Mouse (Mus musculus) forebrain, postnatal 0 days (tissue): ENCODE results near the gene Tmprss13. TPM values are rescaled to one million over a fixed set of nuclear protein-coding genes. Genes with fewer than 3 reads are reported as not detected.

Source experiments
- ATAC-seq: fragments of 200-750 bp; cut with Nextera tagmentation; 2 replicates; pipeline ENCODE4 v1.8.0; 2017; ENCODE audit warnings: mild to moderate bottlenecking, moderate library complexity
- DNase-seq: peaks from one replicate; pipeline ENCODE4 v3.0.0-alpha.2; 2015
- H3K27ac ChIP-seq: fragments of 300-500 bp; sonication (generic); 2 replicates; pipeline ENCODE4 v1.5.1; 2014; ENCODE audit warnings: low read depth, mild to moderate bottlenecking, antibody characterized with exemption, low read length, moderate library complexity, mixed read lengths
- H3K27me3 ChIP-seq: fragments of 300-500 bp; sonication (generic); 2 replicates; pipeline ENCODE4 v1.6.1; 2014; ENCODE audit warnings: mild to moderate bottlenecking, low read length, mixed read lengths; ENCODE audit not compliant: insufficient read depth
- H3K36me3 ChIP-seq: fragments of 300-500 bp; sonication (generic); 2 replicates; pipeline ENCODE4 v1.6.1; 2014; ENCODE audit warnings: mild to moderate bottlenecking, moderate library complexity; ENCODE audit not compliant: insufficient read depth
- H3K4me1 ChIP-seq: fragments of 300-500 bp; sonication (generic); 2 replicates; pipeline ENCODE4 v1.6.1; 2014; ENCODE audit warnings: antibody characterized with exemption; ENCODE audit not compliant: insufficient read depth
- H3K4me2 ChIP-seq: fragments of 300-500 bp; sonication (generic); 2 replicates; pipeline ENCODE4 v1.6.1; 2014; ENCODE audit warnings: low read depth, mild to moderate bottlenecking, moderate library complexity
- H3K4me3 ChIP-seq: fragments of 300-500 bp; sonication (generic); 2 replicates; pipeline ENCODE4 v1.5.1; 2014; ENCODE audit warnings: low read depth, low read length, mixed read lengths
- H3K9ac ChIP-seq: fragments of 300-500 bp; sonication (generic); 2 replicates; pipeline ENCODE4 v1.6.1; 2014; ENCODE audit warnings: mild to moderate bottlenecking
- H3K9me3 ChIP-seq: fragments of 300-500 bp; sonication (generic); 2 replicates; pipeline ENCODE4 v1.6.1; 2016; ENCODE audit warnings: low read length
- CTCF ChIP-seq: sonication (generic); IDR thresholded peaks from 2 replicates; pipeline ENCODE4 v1.5.1; 2016; ENCODE audit warnings: antibody characterized with exemption, control low read depth, low read depth
- WGBS: fragments of 180-500 bp; shearing (Covaris S2); extraction: QIAGEN DNeasy Blood & Tissue Kit; methylation state at CpG from one replicate; pipeline ENCODE4 v1.1.7; 2014; 5-methylcytosine and 5-hydroxymethylcytosine counted together
- polyA plus RNA-seq: library from polyadenylated mRNA; unstranded; fragments of >200 nt; fragmentation: Nextera tagmentation; extraction: Ambion mirVana; gene quantifications from 2 replicates; pipeline ENCODE4 v1.2.1, GENCODE M21; 2015
- total RNA-seq: library from RNA; depleted of rRNA; stranded (reverse); fragments of >200 nt; gene quantifications from 2 replicates; pipeline ENCODE4 v1.2.3, GENCODE M21; 2014

Gene Tmprss13
- total and polyA plus RNA-seq, 2 experiments from 2014 or later, result 0.05 TPM; not detected in 1

- H3K4me1 ChIP-seq, result no peaks in the 10 kb centered on the region
- no peak overlapping the region for H3K4me2 ChIP-seq
- 48% methylated on average over 5 of the region's 5 CpGs for WGBS
Measured at GRCm38 (mm10) chr9:45349851-45350250, 31.0 kb downstream of the Tmprss13 start.

GRCm38 (mm10) chr9:45355192-45355591 is 36.3 kb downstream of the Tmprss13 start:
- Histone ChIP-seq H3K27ac (no peak overlapping the region), H3K4me1 (no peaks in the 10 kb centered on the region), H3K4me3 (no peak overlapping the region), H3K36me3 (no peaks in the 10 kb centered on the region), H3K9ac (no peak overlapping the region), H3K27me3 (no peaks in the 10 kb centered on the region), H3K9me3 (no peaks in the 10 kb centered on the region), H3K4me2 (no peak overlapping the region)
- TF ChIP-seq CTCF, result no peak
- ATAC-seq (no peak), DNase-seq (no peak)
- WGBS, result 80% methylated on average over 2 of the region's 2 CpGs

More at GRCm38 (mm10) chr9:45349851-45350250, 31.0 kb downstream of the Tmprss13 start:
- no peak overlapping the region for H3K9ac ChIP-seq
- TF ChIP-seq CTCF, result no peak
- H3K9me3 ChIP-seq, result no peaks in the 10 kb centered on the region
- no peak overlapping the region for H3K4me3 ChIP-seq
- H3K27ac ChIP-seq, result peak overlapping the region; percentile 29; the same call in 1 of the 2 replicates
- DNase-seq (no peak), ATAC-seq (no peak)
- H3K36me3 ChIP-seq, result no peaks in the 10 kb centered on the region
- no peaks in the 10 kb centered on the region for H3K27me3 ChIP-seq

GRCm38 (mm10) chr9:45358356-45358755 is 39.5 kb downstream of the Tmprss13 start:
- ATAC-seq, result no peak
- no peak overlapping the region for H3K4me3 ChIP-seq
- no peak overlapping the region for H3K27ac ChIP-seq
- no peaks in the 10 kb centered on the region for H3K36me3 ChIP-seq
- no peak for DNase-seq
- no peak overlapping the region for H3K9ac ChIP-seq
- H3K9me3 ChIP-seq, result no peaks in the 10 kb centered on the region
- H3K4me1 ChIP-seq, result no peaks in the 10 kb centered on the region
- TF ChIP-seq CTCF, result no peak
- H3K4me2 ChIP-seq, result no peak overlapping the region
- no peaks in the 10 kb centered on the region for H3K27me3 ChIP-seq
- WGBS, result 81% methylated on average over 7 of the region's 7 CpGs

- no peak overlapping the region for H3K27ac ChIP-seq
- 38% methylated on average over 2 of the region's 2 CpGs for WGBS
Measured at GRCm38 (mm10) chr9:45362051-45362461, 43.2 kb downstream of the Tmprss13 start.

GRCm38 (mm10) chr9:45363639-45364214 is 44.8 kb downstream of the Tmprss13 start:
- no peak for ATAC-seq
- no peak overlapping the region for H3K9ac ChIP-seq
- no peak overlapping the region for H3K4me2 ChIP-seq
- H3K27me3 ChIP-seq, result no peaks in the 10 kb centered on the region
- H3K4me3 ChIP-seq, result no peak overlapping the region
- no peak for DNase-seq
- no peaks in the 10 kb centered on the region for H3K9me3 ChIP-seq
- H3K27ac ChIP-seq, result no peak overlapping the region
- no peaks in the 10 kb centered on the region for H3K4me1 ChIP-seq
- TF ChIP-seq CTCF, result no peak
- H3K36me3 ChIP-seq, result no peaks in the 10 kb centered on the region
- WGBS, result 56% methylated on average over 7 of the region's 7 CpGs

More at GRCm38 (mm10) chr9:45362051-45362461, 43.2 kb downstream of the Tmprss13 start:
- H3K4me2 ChIP-seq, result no peak overlapping the region
- no peak overlapping the region for H3K9ac ChIP-seq
- TF ChIP-seq CTCF, result no peak
- ATAC-seq (no peak), DNase-seq (no peak)
- H3K36me3 ChIP-seq, result no peaks in the 10 kb centered on the region
- no peaks in the 10 kb centered on the region for H3K4me1 ChIP-seq
- no peaks in the 10 kb centered on the region for H3K27me3 ChIP-seq
- no peak overlapping the region for H3K4me3 ChIP-seq
- no peaks in the 10 kb centered on the region for H3K9me3 ChIP-seq

- Histone ChIP-seq H3K9ac (no peak overlapping the region), H3K4me2 (no peak overlapping the region), H3K27ac (no peak overlapping the region), H3K27me3 (no peaks in the 10 kb centered on the region), H3K36me3 (no peaks in the 10 kb centered on the region), H3K4me1 (peaks cover 18% of the 10 kb centered on the region), H3K4me3 (no peak overlapping the region), H3K9me3 (no peaks in the 10 kb centered on the region)
- DNase-seq (no peak), ATAC-seq (no peak)
- WGBS, result 51% methylated on average over 8 of the region's 8 CpGs
- TF ChIP-seq CTCF, result no peak
Measured at GRCm38 (mm10) chr9:45367716-45368115, 48.8 kb downstream of the Tmprss13 start.

- H3K4me2 ChIP-seq, result no peak overlapping the region
- ATAC-seq (no peak), DNase-seq (no peak)
- no peaks in the 10 kb centered on the region for H3K36me3 ChIP-seq
- no peaks in the 10 kb centered on the region for H3K27me3 ChIP-seq
- H3K4me3 ChIP-seq, result no peak overlapping the region
- no peaks in the 10 kb centered on the region for H3K9me3 ChIP-seq
- 78% methylated on average over 5 of the region's 5 CpGs for WGBS
- H3K9ac ChIP-seq, result no peak overlapping the region
- peaks cover 20% of the 10 kb centered on the region for H3K4me1 ChIP-seq
- TF ChIP-seq CTCF, result no peak
- no peak overlapping the region for H3K27ac ChIP-seq
Measured at GRCm38 (mm10) chr9:45368341-45368901, 49.5 kb downstream of the Tmprss13 start.
